Comparison of ENCODE assay signal across 7 mouse cellular contexts in genomic region chr6:145210816-145211338, GRCm38 (mm10). TPM values are rescaled to one million over a fixed set of nuclear protein-coding genes. Genes with fewer than 3 reads are reported as not detected.
A peak's percentile ranks its signal among the peaks of the same experiment; 100 is the strongest.
DNase-seq lines count a peak whose midpoint lies in the region; ATAC-seq lines count a peak whose summit lies in the region.

TSS of gene Casc1 (minus strand) at chr6:145211005.
TSS of gene Etfrf1 (plus strand) at chr6:145211134.

- intact Hi-C loops in gastrocnemius, postnatal 36 days (cut with DNase I): loop anchor here (2.0 kb wide), 1 partner anchor 40 kb away; the partner anchor contains the start of gene Kras
- intact Hi-C loops in left cerebral cortex, postnatal 25 days (cut with DNase I): loop anchor here (1.0 kb wide), 1 partner anchor 39 kb away; the partner anchor contains the start of gene Kras

- WGBS in intestine, embryonic 15.5 days: under 1% methylated on average over 36 of the region's 36 CpGs
- WGBS in midbrain, embryonic 10.5 days: under 1% methylated on average over 36 of the region's 36 CpGs

- H3K9ac ChIP-seq in intestine, embryonic 15.5 days: peak within 1 kb of the TSS; percentile 79

- peak; percentile 99 for DNase-seq in adrenal gland, adult 2 months
- DNase-seq in embryo, embryonic 11.5 days (ENCODE audit: low read depth, low spot score): peak; percentile 99
- peak; percentile 97 to 98 for DNase-seq in gastrocnemius, postnatal 36 days
- peak; percentile 98 to 100 for DNase-seq in left cerebral cortex, postnatal 25 days (ENCODE audit: low spot score in 2 of 2)
- peak; percentile 99 for DNase-seq in midbrain, embryonic 10.5 days (ENCODE audit: low spot score)
- DNase-seq in right cerebral cortex, postnatal 4 days: peak; percentile 92

- peak within 1 kb of the TSS; percentile 65 for H3K4me3 ChIP-seq in intestine, embryonic 15.5 days (replicated peaks)
- H3K4me3 ChIP-seq in midbrain, embryonic 10.5 days: peak within 1 kb of the TSS; percentile 83

- H3K9me3 ChIP-seq in intestine, embryonic 15.5 days: no peaks in the 10 kb centered on the region
- no peaks in the 10 kb centered on the region for H3K9me3 ChIP-seq in midbrain, embryonic 10.5 days (replicated peaks)

- peak; percentile 100 for ATAC-seq in intestine, embryonic 15.5 days

- no peaks in the 10 kb centered on the region for H3K36me3 ChIP-seq in intestine, embryonic 15.5 days
- H3K36me3 ChIP-seq in midbrain, embryonic 10.5 days: 0 out of 2 replicates have a peak, but pooled peaks cover 2% of the 10 kb centered on the region

- H3K4me1 ChIP-seq in intestine, embryonic 15.5 days (replicated peaks): no peaks in the 10 kb centered on the region
- peaks cover 18% of the 10 kb centered on the region for H3K4me1 ChIP-seq in midbrain, embryonic 10.5 days

- no peaks in the 10 kb centered on the region for H3K27me3 ChIP-seq in intestine, embryonic 15.5 days (replicated peaks)
- no peaks in the 10 kb centered on the region for H3K27me3 ChIP-seq in midbrain, embryonic 10.5 days (ENCODE audit: low read depth, poor library complexity, severe bottlenecking)

- H3K4me2 ChIP-seq in intestine, embryonic 15.5 days (replicated peaks): peak within 1 kb of the TSS; percentile 65

- H3K27ac ChIP-seq in intestine, embryonic 15.5 days: peak within 1 kb of the TSS; percentile 97
- H3K27ac ChIP-seq in midbrain, embryonic 10.5 days (replicated peaks): peak within 1 kb of the TSS; percentile 95

RNA-seq across cellular contexts. Expression of gene Casc1, which starts in this region (rescaled TPM):
- under 1 TPM; 0.61 to 0.79 TPM for total RNA-seq in adrenal gland, adult 2 months (2021)
- 0.02 and 0.18 TPM in 2 replicates for polyA plus RNA-seq in adrenal gland, adult 2 months (2012; rRNA removed)
- under 1 TPM in 1 of 2 experiments, not detected in 1; 0.12 TPM for total RNA-seq in gastrocnemius, postnatal 36 days (2021)
- polyA plus RNA-seq in intestine, embryonic 15.5 days (2015; fragmentation: Nextera tagmentation; extraction: Ambion mirVana): 0.14 and 0.20 TPM in 2 replicates
- 1 to 10 TPM; 1.3 to 1.5 TPM for total RNA-seq in left cerebral cortex, postnatal 25 days (2021)
- 0.38 and 0.41 TPM in 2 replicates for polyA plus RNA-seq in midbrain, embryonic 10.5 days (2016; fragmentation: Nextera tagmentation; extraction: Ambion mirVana)

RNA-seq across cellular contexts. Expression of gene Etfrf1, which starts in this region (rescaled TPM):
- 100 to 1,000 TPM in 1 of 2 experiments, 10 to 100 TPM in 1; 98.4 to 171 TPM for total RNA-seq in adrenal gland, adult 2 months (2021)
- polyA plus RNA-seq in adrenal gland, adult 2 months (2012; rRNA removed): 9.0 and 9.4 TPM in 2 replicates
- 10 to 100 TPM; 48.3 to 53.0 TPM for total RNA-seq in gastrocnemius, postnatal 36 days (2021)
- polyA plus RNA-seq in intestine, embryonic 15.5 days (2015; fragmentation: Nextera tagmentation; extraction: Ambion mirVana): 42.8 and 43.1 TPM in 2 replicates
- total RNA-seq in left cerebral cortex, postnatal 25 days (2021): 10 to 100 TPM; 20.6 to 21.7 TPM
- polyA plus RNA-seq in midbrain, embryonic 10.5 days (2016; fragmentation: Nextera tagmentation; extraction: Ambion mirVana): 36.6 and 41.4 TPM in 2 replicates

Comparison
In these comparisons a context has a peak if more than half of its experiments do, and no peak if none do; other contexts are left out.
1. Peak in every context shown above with its lines: DNase-seq, ATAC-seq, H3K4me3 ChIP-seq and H3K27ac ChIP-seq.